Mouse (Mus musculus) monocyte, adult 5-6 weeks (primary cell): Measurements from ENCODE around the gene Mlh3. TPM values are rescaled to one million over a fixed set of nuclear protein-coding genes. Genes with fewer than 3 reads are reported as not detected.
A peak's percentile ranks its signal among the peaks of the same experiment; 100 is the strongest.

Experiments
- ATAC-seq: fragments of 153-309, 156-312 bp; replicated peaks from 2 replicates; pipeline ENCODE4 v1.8.0; 2017; ENCODE audit warnings: mild to moderate bottlenecking; ENCODE audit not compliant: low TSS enrichment, insufficient number of reproducible peaks, severe bottlenecking, poor library complexity, low FRiP score
- total RNA-seq: library from RNA; stranded (forward); fragments of 200-1000, 200-491, 200-594 nt; gene quantifications from 3 replicates; pipeline ENCODE4 v1.2.3, GENCODE M21; 2017

The Mlh3 gene
- total RNA-seq, 1 experiment from 2014 or later = 4.7 TPM

GRCm38 (mm10) chr12:85199954-85200353 lies 70.4 kb downstream of the Mlh3 start:
- no peak for ATAC-seq

- no peak for ATAC-seq
Measured at GRCm38 (mm10) chr12:85197936-85198335, 72.5 kb downstream of the Mlh3 start.

GRCm38 (mm10) chr12:85197371-85197770 lies 73.0 kb downstream of the Mlh3 start:
- no peak for ATAC-seq

- ATAC-seq = no peak
Measured at GRCm38 (mm10) chr12:85196191-85196590, 74.2 kb downstream of the Mlh3 start.

GRCm38 (mm10) chr12:85195086-85195485 lies 75.3 kb downstream of the Mlh3 start:
- ATAC-seq = no peak

- no peak for ATAC-seq
Measured at GRCm38 (mm10) chr12:85194623-85195018, 75.8 kb downstream of the Mlh3 start.

GRCm38 (mm10) chr12:85193923-85194622 lies 76.3 kb downstream of the Mlh3 start:
- ATAC-seq = no peak

GRCm38 (mm10) chr12:85193146-85193545 lies 77.3 kb downstream of the Mlh3 start:
- no peak for ATAC-seq

GRCm38 (mm10) chr12:85192461-85193108 lies 77.8 kb downstream of the Mlh3 start:
- peak; percentile 65 for ATAC-seq

GRCm38 (mm10) chr12:85190290-85190689 lies 80.1 kb downstream of the Mlh3 start:
- no peak for ATAC-seq

GRCm38 (mm10) chr12:85186361-85186760 lies 84.0 kb downstream of the Mlh3 start:
- ATAC-seq = no peak

GRCm38 (mm10) chr12:85185810-85186209 lies 84.6 kb downstream of the Mlh3 start:
- no peak for ATAC-seq

Other genes starting within 250 kb of the Mlh3 start
- 5.0 TPM in 1 of 3 replicates, not detected in the others for gene Prox2, start 159.8 kb downstream of the Mlh3 start, total RNA-seq
- 309 to 346 TPM (median 316 TPM) in 3 replicates for gene Dlst, start 159.8 kb downstream of the Mlh3 start, total RNA-seq
- 0.19 TPM in 1 of 3 replicates, not detected in the others for gene Rps6kl1, start 119.3 kb downstream of the Mlh3 start, total RNA-seq
- gene Pgf, start 92.8 kb downstream of the Mlh3 start, total RNA-seq = not detected in 3 replicates
- gene Eif2b2, start 51.1 kb downstream of the Mlh3 start, total RNA-seq = 32.1 to 63.3 TPM (median 55.5 TPM) in 3 replicates
- 29.6 to 30.7 TPM (median 30.7 TPM) in 3 replicates for gene Acyp1, start 17.8 kb upstream of the Mlh3 start, total RNA-seq
- gene Zc2hc1c, start 18.0 kb upstream of the Mlh3 start, total RNA-seq = 0.11 TPM in 1 of 3 replicates, not detected in the others
- gene Nek9, start 68.8 kb upstream of the Mlh3 start, total RNA-seq = 30.4 to 50.6 TPM (median 33.8 TPM) in 3 replicates
- 92.0 to 115 TPM (median 97.4 TPM) in 3 replicates for gene Tmed10, start 104.2 kb upstream of the Mlh3 start, total RNA-seq
- 138 to 560 TPM (median 216 TPM) in 3 replicates for gene Fos, start 203.3 kb upstream of the Mlh3 start, total RNA-seq